Mouse (Mus musculus): ENCODE data around the gene Olfm1.

Olfm1 gene

DNA sequence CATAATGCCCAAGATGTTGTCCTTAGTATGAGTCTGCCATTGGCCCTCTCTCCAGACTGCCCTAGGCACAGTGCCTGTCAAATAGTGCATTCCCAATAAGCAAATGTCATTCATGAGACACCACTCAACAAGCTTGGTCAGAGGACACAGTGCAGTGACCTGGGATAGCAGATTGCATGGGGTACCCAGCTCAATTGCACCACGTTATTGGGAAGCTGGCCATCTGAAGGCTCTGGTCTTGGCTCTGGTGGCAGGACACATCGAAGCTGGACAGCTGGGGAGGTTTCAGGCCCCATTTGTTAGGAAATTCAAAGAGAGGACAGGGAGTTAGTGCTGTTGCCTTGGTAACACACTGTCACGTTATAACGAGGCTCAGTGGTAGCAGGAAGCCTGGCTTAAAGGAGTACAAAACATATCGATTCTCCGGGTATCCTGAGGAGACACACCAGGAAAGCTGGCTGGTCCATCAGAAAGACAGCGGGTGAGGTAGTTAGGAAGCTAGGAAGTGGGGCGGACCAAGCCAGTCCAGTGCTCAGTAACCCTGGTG, 4.3 kb upstream of the Olfm1 start:
- Histone ChIP-seq H3K36me3 (ENCODE audit: control insufficient read depth, insufficient read depth, low read length, poor library complexity, severe bottlenecking) (no peaks in the 10 kb centered on the region), H3K27me3 (ENCODE audit: control insufficient read depth, insufficient read depth, low read length, poor library complexity, severe bottlenecking) (no peaks in the 10 kb centered on the region)
- no peak for DNase-seq (ENCODE audit: low read depth, low spot score)

DNA sequence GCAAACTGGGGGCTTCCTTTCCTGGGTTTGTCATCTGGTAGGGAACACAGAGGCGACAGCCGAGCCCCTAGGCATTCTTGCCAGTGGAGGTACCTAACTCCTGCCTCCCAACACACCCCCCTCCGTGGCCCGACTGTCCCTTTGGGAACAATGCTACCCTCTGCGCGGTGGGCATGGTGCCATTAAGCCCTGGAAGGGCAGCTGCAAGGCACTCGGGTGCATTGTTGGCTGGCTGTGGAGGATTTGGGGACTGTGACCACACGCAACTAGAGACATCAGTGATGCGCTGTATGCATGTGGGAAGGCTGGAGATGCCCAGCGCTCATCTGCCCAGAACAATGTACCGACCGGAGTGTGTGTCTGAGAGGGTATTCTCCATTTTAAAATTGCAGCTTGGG, 897 bp downstream of the Olfm1 start:
- Histone ChIP-seq H3K27me3 (ENCODE audit: control insufficient read depth, insufficient read depth, low read length, poor library complexity, severe bottlenecking) (no peaks in the 10 kb centered on the region), H3K36me3 (ENCODE audit: control insufficient read depth, insufficient read depth, low read length, poor library complexity, severe bottlenecking) (no peaks in the 10 kb centered on the region)
- no peak for DNase-seq (ENCODE audit: low read depth, low spot score)

DNA sequence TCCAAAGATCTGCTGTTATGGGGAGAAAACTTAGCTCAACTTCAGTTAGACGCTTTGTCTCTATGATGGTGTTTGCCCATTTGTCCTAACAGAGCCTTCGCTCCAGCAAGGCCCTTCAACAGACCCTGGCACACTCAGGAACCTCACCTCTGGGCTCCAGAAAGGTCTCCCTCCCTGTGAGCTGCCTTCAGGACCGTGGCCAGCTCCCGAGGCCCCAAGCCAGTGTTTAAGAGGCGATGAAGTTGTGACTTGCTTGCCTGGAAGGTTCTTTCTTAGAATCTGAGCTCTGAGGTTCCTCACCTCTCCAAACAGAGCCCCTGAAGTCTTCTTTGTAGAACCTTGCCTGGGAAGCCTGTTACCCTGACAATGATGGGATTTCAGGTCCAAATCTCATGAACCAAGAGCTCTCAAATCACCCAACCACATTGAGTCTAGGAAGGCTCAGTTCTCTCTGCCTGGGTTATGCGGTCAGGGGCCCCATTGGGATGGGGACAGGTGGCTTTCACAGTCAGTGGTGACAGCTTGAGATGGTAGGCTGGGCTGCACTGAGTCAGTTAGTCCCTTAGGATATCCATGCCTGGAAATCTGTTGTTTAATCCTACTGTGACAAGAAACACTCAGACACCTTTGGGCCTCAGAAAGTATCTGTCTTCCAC, 2.3 kb downstream of the Olfm1 start:
- H3K27me3 ChIP-seq (ENCODE audit: control insufficient read depth, insufficient read depth, low read length, poor library complexity, severe bottlenecking): no peaks in the 10 kb centered on the region
- no peak for DNase-seq (ENCODE audit: low read depth, low spot score)
- no peaks in the 10 kb centered on the region for H3K36me3 ChIP-seq (ENCODE audit: control insufficient read depth, insufficient read depth, low read length, poor library complexity, severe bottlenecking)

DNA sequence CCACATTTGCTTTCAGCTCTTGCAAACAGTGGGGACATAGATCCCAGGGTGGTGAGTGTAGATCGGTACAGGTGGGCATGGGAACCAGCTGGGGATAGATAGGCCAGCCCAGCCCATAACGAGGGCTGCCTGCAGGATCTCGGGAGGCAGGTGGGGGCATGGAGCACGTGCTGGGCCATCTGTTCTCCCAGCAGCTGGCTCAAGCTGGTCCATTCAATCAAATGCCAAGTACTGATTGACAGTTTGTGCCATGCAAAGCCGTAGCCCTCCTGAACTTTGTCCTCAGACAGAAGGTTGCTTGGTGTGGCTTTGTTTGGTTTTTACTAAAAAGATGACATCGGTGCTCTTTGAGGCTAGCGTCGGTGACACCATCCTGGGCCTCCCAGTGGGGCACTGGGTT, 2.9 kb downstream of the Olfm1 start:
- no peaks in the 10 kb centered on the region for H3K27me3 ChIP-seq (ENCODE audit: control insufficient read depth, insufficient read depth, low read length, poor library complexity, severe bottlenecking)
- DNase-seq (ENCODE audit: low read depth, low spot score): no peak
- no peaks in the 10 kb centered on the region for H3K36me3 ChIP-seq (ENCODE audit: control insufficient read depth, insufficient read depth, low read length, poor library complexity, severe bottlenecking)

DNA sequence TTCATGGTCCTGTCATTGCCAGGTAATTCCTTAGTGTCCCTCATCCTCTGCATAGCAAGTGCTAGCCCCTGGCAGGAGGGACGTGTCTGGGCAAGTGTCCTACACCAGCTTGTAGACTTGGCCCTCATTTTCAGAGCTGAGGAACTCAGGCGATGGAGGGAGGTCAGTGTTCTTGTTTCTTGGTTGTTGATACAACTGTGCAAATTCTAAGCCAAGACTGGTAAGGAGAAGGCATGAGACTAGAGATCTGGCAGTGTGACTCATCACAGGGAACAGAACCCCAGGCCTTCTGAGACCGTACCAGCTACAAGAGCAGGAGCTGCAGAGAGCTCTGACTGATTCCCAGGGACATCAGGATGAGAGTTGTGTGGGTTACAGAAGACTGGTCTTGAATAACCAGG, 8.6 kb downstream of the Olfm1 start:
- Histone ChIP-seq H3K27me3 (ENCODE audit: control insufficient read depth, insufficient read depth, low read length, poor library complexity, severe bottlenecking) (no peaks in the 10 kb centered on the region), H3K36me3 (ENCODE audit: control insufficient read depth, insufficient read depth, low read length, poor library complexity, severe bottlenecking) (no peaks in the 10 kb centered on the region)
- DNase-seq (ENCODE audit: low read depth, low spot score): no peak

DNA sequence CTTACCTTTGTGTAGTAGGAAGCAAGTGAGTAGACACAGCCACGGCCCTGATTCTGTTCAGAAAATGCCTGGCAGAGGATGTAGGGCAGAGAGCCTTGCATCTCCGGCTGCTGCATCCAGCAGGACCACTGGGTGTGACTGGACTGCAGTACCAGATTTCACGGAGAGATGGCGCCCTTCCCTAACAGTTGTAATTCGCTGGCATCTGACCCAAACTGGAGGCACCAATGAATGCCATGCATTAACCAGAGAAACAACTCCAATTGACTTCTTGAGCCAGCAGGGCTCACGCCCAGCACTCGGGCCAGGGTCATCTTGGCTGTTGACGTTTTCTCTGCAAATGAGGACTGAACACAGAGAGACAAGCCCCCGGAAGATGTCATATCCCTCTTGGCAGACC, 11.4 kb downstream of the Olfm1 start:
- peak; percentile 71 for DNase-seq (ENCODE audit: low read depth, low spot score)
- H3K27me3 ChIP-seq (ENCODE audit: control insufficient read depth, insufficient read depth, low read length, poor library complexity, severe bottlenecking): no peaks in the 10 kb centered on the region; the same call in 1 of the 2 replicates
- H3K36me3 ChIP-seq (ENCODE audit: control insufficient read depth, insufficient read depth, low read length, poor library complexity, severe bottlenecking): no peaks in the 10 kb centered on the region

DNA sequence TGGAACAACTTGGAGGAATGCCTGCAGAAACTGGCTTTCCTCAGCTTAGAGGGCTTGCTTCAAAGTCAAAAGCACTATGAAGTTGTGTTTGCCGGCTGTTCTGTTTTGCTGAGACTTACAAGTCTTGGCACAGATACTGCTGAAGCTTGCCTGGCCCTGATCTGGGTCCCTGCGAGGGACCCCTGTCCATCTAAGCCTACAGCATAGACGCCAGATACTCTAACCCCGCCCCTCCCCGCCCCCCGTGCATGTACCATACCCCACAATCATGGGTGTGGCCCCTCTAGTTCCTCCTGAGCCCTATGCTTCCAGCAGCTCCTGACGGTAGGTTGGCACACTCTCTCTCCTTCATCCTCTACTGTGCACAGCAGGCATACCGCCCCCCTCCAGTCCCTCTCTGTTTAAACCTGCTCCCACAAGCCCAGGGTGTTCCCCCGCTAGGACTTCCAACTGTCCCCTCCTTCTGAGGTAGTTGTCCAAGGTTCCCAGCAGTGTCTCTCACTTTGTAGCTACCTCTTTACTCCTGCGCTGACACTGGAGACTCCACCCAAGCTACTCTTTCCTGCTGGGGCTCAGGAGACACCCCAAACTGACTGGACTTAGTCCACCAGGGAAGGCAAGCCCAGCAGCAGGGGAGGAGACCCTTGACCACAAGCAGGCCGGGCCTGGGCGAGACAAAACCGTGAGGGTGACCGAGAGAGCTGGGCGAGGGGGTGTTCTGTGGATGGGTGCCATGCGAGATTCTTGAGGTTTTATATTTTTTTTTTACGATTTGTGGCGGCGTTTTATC, 12.1 kb downstream of the Olfm1 start:
- no peaks in the 10 kb centered on the region for H3K36me3 ChIP-seq (ENCODE audit: control insufficient read depth, insufficient read depth, low read length, poor library complexity, severe bottlenecking)
- DNase-seq (ENCODE audit: low read depth, low spot score): no peak

DNA sequence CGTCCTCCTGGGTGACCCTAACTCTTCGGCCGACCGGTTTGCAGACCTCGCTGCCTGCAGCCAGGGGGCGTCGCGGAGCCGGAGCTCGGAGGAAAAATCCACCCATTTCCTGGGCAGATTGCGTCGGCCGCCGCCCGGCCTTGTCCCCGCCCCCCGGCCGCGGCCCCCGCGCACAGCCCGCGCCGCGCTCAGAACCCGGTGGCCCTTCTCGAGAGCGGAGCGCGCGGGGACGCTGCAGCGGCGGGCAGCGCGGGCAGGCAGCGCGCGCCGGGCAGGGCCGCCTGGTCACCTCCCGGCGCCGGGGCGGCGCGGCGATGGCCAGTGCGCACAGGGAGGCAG, 12.6 kb downstream of the Olfm1 start:
- DNase-seq (ENCODE audit: low read depth, low spot score): peak; percentile 33

More for the DNA sequence above, 12.1 kb downstream of the Olfm1 start:
- H3K27me3 ChIP-seq (ENCODE audit: control insufficient read depth, insufficient read depth, low read length, poor library complexity, severe bottlenecking): no peaks in the 10 kb centered on the region; the same call in 1 of the 2 replicates

DNA sequence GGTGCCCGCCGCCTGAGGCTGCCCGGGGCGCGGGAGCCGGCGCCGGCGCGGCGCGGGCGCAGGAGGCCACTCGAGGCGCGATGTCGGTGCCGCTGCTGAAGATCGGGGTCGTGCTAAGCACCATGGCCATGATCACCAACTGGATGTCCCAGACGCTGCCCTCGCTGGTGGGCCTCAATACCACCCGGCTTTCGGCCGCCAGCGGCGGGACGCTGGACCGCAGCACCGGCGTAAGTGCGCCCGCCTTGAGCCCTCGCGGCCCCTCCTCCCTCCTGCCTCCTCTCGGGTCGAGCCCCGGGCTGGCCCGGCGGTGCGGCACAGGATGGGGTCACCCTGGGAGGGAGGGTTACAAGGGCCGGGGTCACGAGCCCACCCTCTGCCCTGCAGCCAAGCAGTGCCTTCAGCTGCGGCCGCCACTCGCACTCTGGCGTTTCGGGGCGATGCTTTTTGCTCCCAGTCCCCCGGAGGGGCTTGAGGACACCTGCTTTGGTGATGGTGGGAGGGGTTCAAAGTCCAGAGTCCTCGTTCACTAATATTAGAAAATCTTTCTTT, 13.2 kb downstream of the Olfm1 start:
- Histone ChIP-seq H3K27me3 (ENCODE audit: control insufficient read depth, insufficient read depth, low read length, poor library complexity, severe bottlenecking) (no peaks in the 10 kb centered on the region; the same call in 1 of the 2 replicates), H3K36me3 (ENCODE audit: control insufficient read depth, insufficient read depth, low read length, poor library complexity, severe bottlenecking) (no peaks in the 10 kb centered on the region)
- no peak for DNase-seq (ENCODE audit: low read depth, low spot score)

More for the DNA sequence above, 12.6 kb downstream of the Olfm1 start:
- H3K36me3 ChIP-seq (ENCODE audit: control insufficient read depth, insufficient read depth, low read length, poor library complexity, severe bottlenecking): no peaks in the 10 kb centered on the region
- no peaks in the 10 kb centered on the region; the same call in 1 of the 2 replicates for H3K27me3 ChIP-seq (ENCODE audit: control insufficient read depth, insufficient read depth, low read length, poor library complexity, severe bottlenecking)

DNA sequence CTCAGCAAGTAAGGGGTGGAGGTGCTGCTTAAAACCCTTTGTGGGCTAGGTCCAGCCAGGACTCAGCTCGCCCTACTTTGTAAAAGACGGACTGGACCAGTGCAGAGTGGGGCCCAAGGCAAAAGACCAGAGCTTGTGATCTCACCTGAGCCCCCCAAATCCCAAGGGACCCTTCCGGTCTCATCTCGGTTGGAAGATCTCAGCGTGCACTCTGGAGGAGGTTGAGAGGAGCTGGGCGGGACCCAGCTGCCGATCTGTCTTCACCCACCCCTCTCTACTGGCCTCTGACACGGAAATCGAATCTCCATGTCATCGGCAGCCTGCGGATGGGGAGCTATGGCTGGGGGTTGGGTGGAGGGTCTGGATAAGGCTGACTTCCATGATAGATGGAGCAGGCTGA, 13.7 kb downstream of the Olfm1 start:
- no peaks in the 10 kb centered on the region for H3K36me3 ChIP-seq (ENCODE audit: control insufficient read depth, insufficient read depth, low read length, poor library complexity, severe bottlenecking)
- H3K27me3 ChIP-seq (ENCODE audit: control insufficient read depth, insufficient read depth, low read length, poor library complexity, severe bottlenecking): no peaks in the 10 kb centered on the region; the same call in 1 of the 2 replicates
- no peak for DNase-seq (ENCODE audit: low read depth, low spot score)

DNA sequence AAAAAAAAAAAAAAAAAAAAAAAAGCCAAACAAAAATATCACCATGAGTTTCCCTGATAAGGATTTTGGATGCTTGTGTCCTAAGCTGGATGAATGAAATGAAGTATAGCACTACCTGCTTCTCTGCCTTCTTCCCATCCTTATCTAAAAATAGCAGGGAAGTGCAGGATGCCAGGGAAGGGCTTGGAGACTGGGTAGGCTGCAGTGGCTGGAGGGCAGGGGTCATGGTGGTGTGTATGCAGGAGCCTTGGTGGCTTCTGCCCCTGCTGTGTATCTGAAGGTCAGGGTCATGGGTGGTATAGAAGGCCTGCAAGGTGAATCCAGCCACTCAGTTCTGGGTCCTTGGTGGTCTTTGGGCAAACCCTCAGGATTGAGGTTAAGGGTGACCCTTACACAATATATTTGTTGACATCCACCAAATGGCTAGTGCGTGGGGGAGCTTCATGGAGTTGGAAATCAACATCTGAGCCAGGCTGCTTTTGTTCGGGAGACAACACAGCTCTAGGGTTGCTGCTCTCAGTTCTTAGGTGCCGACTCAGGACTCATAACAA, 14.5 kb downstream of the Olfm1 start:
- Histone ChIP-seq H3K36me3 (ENCODE audit: control insufficient read depth, insufficient read depth, low read length, poor library complexity, severe bottlenecking) (no peaks in the 10 kb centered on the region), H3K27me3 (ENCODE audit: control insufficient read depth, insufficient read depth, low read length, poor library complexity, severe bottlenecking) (no peaks in the 10 kb centered on the region; the same call in 1 of the 2 replicates)
- DNase-seq (ENCODE audit: low read depth, low spot score): no peak

DNA sequence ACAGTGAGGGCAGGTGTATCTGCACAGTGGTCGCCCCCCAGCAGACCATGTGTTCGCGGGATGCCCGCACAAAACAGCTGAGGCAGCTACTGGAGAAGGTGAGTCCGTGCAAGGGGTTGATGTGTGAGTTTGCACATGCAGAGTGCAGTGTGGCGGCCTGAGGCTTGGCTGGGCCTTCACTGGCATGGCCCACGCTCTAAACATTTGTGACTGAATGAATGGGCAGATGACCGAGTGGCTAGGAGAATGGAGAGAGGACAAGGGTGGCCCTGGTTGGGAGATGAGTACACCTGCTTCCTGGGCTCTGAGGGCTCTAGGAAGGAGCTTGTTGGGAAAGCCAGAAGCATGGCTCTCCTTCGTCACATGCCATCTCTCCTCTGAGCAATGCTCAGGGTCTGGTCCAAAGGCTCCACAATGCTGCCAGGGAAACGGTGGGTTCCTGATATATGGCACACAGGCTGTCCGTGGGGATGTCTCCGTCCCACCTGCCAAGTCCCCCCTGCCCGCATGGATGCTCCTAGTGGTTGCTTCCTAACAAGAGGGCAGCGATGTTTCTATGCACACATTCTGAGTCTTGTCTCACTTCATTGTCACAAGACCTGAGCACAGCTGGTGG, 15.4 kb downstream of the Olfm1 start:
- H3K36me3 ChIP-seq (ENCODE audit: control insufficient read depth, insufficient read depth, low read length, poor library complexity, severe bottlenecking): no peaks in the 10 kb centered on the region
- no peaks in the 10 kb centered on the region; the same call in 1 of the 2 replicates for H3K27me3 ChIP-seq (ENCODE audit: control insufficient read depth, insufficient read depth, low read length, poor library complexity, severe bottlenecking)
- DNase-seq (ENCODE audit: low read depth, low spot score): no peak

DNA sequence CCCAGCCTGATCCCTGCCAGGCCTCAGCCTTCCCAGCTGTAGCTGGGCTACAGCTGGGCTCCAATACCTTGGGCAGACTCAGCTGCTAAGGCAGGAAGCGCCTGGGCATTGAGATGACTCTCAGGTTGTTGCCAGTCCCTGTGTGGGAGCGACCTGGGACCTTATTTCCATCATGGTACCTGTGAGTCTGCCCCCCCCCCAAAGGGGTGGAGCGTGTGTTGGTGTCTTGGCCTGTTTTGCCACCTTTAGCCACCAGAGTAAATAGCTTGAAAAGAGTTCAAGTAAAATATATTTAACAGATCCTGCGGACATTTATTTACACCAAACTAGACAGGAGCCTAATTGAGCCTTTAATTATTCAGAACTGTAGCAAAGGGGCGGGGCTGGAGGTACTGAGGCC, 16.4 kb downstream of the Olfm1 start:
- no peak for DNase-seq (ENCODE audit: low read depth, low spot score)
- H3K36me3 ChIP-seq (ENCODE audit: control insufficient read depth, insufficient read depth, low read length, poor library complexity, severe bottlenecking): no peaks in the 10 kb centered on the region
- H3K27me3 ChIP-seq (ENCODE audit: control insufficient read depth, insufficient read depth, low read length, poor library complexity, severe bottlenecking): no peaks in the 10 kb centered on the region; the same call in 1 of the 2 replicates

DNA sequence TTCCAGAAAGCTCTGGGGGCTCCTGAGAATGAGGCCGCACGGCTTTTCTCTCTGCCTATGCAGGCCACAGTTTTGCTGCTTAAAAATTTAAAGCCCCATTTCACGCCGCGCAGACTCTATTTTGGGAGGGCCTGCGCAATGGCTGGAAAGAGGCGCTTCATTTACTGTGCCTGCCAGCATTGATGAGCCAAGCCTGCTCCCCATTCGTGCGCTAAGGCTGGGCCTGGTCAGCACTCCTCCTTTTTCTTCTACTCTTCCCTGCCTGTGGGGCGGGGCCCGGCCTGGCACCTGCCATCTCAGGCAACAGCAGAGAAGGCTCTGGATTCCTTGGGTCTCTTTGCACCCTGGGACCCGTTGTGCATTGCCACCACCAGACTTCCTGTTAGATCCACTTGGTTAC, 16.9 kb downstream of the Olfm1 start:
- H3K36me3 ChIP-seq (ENCODE audit: control insufficient read depth, insufficient read depth, low read length, poor library complexity, severe bottlenecking): no peaks in the 10 kb centered on the region
- no peak for DNase-seq (ENCODE audit: low read depth, low spot score)
- no peaks in the 10 kb centered on the region; the same call in 1 of the 2 replicates for H3K27me3 ChIP-seq (ENCODE audit: control insufficient read depth, insufficient read depth, low read length, poor library complexity, severe bottlenecking)
